14 mouse cellular contexts compared by ENCODE assay signal in genomic region chr9:61166115-61166514, GRCm38 (mm10).
"Had no signal": no experiment of that assay in that cellular context is flagged by ENCODE, and none has a peak within 500 bp of the region (broad histone marks: within the 10 kb centered on the region; RNA-seq: fewer than 3 reads in every experiment).

No protein-coding gene starts in this region.

- H3K9me3 ChIP-seq: limb, embryonic 10.5 days; liver, embryonic 15.5 days; megakaryocyte, embryonic 14.5 days; midbrain, embryonic 12.5 days had no signal

- H3K4me3 ChIP-seq: left cerebral cortex, adult 2 months; limb, embryonic 10.5 days; liver, embryonic 15.5 days; megakaryocyte, embryonic 14.5 days; midbrain, embryonic 12.5 days had no signal

- H3K4me2 ChIP-seq: liver, embryonic 11.5 days; liver, embryonic 15.5 days; midbrain, embryonic 12.5 days had no signal

- H3K4me1 ChIP-seq: liver, embryonic 15.5 days; megakaryocyte, embryonic 14.5 days had no signal

- H3K9ac ChIP-seq: liver, embryonic 15.5 days; midbrain, embryonic 12.5 days had no signal

- H3K36me3 ChIP-seq: limb, embryonic 10.5 days; liver, embryonic 15.5 days; midbrain, embryonic 12.5 days had no signal

- H3K27ac ChIP-seq: left cerebral cortex, adult 2 months; limb, embryonic 10.5 days; liver, embryonic 15.5 days; macrophage; midbrain, embryonic 12.5 days had no signal

- ATAC-seq: lung, postnatal 0 days; midbrain, embryonic 16.5 days had no signal

- DNase-seq: kidney, adult 2 months; kidney, postnatal 10 days; right cerebral cortex, postnatal 25 days; thymus, adult 2 months; thymus, postnatal 25 days had no signal

- H3K27me3 ChIP-seq: liver, embryonic 15.5 days had no signal
